Mouse (Mus musculus): ENCODE data around the gene Zcchc24.

Gene Zcchc24

DNA sequence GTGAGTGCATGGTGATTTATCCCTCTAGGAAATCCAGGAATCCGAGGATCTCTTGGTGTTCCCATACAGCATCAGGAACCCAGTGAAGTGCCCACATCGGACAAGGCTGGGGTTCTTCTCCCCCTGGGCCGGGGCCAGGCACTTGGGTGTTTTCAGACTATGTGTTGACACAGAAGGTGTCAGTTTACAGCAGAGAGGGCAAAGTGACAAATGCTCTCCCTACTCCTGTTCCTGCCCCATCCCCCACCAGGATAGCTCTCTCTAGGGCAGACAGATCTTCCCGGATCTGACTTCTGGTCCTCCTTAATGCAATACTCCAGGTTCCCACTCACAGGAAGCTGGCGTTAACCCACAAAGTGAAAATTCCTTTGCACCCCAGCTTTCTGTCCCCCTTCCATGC, 5.3 kb upstream of the Zcchc24 start:
- no peak for DNase-seq

DNA sequence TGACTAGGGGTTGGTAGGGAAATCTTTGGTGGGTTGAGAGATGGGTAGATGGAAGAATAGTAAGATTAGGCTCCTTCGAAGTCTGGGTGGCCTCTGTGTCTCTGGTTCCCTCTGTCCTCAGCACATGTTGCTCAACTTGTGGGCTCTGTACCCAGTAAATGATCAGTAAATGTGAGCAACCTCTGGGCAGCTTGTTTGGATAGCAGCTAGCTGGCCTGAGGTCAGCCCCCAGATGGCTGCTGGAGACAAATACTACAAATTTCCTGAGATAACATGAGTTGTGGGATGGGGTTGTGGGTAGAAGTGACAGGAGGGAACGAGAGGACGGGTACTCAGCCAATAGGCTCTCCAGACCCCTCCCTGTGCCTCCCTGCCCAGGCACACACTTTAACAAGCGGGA, 4.2 kb upstream of the Zcchc24 start:
- no peak for DNase-seq

DNA sequence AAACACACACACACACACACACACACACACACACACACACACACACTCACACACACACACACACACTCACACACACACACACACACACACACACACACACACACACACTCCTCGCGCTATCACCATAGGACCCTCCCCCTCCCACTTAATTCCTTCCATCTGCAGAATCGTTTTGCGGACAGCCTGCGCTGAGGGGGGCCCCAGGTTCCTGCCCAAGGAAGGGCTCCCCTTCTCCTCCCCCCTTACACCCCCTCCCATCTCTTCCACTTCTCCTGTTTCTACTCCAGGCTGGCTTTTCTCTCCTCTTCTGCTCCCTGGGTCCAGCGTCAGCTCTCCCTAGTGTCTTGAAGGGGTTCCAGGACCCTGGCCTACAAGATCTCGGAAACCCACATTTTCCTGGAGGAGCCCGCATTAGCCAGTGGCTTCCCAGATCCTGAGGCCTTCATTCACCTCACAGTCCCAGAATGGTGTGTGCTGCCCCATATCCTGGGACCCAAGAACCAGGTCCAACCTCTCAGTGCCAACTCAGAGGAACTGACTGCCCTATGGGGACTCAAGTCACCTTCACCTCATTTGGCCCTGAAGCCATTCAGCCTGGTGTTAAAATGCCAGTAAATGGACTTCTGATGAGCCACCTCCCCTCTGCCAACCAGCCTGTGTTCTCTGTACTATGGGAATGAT, 927 bp upstream of the Zcchc24 start:
- DNase-seq: no peak

DNA sequence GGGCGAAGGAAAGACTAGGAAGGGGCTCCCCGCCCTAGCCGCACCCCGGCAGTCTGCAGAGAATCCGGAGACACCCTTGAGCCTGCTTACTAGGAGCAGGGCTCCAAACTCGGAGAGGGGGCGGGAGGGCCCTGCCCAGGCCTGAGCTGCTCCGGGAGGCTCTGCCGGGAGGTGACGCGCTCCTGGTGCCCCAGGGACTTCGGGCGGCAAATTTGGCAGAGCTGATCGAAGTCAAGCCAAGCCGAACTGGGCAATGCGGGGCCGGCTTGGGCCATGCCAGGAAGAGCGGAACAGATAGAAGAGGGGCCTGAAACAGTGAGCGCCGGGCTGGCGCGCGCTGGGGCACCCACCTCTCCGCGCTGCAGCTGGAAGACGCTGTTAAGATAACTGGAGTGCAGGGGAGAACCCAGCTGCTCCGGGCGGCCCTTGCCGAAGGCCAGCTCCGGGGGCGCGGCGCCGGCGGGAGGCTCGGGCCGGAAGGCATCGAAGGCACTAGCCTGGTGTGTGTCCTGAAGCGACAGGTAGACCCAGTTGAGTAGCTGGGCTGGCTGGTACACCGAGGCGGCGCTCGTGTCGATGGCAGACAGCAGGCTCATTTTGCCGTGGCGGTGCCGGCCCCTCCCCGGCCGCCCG, 462 bp downstream of the Zcchc24 start:
- DNase-seq: no peak

DNA sequence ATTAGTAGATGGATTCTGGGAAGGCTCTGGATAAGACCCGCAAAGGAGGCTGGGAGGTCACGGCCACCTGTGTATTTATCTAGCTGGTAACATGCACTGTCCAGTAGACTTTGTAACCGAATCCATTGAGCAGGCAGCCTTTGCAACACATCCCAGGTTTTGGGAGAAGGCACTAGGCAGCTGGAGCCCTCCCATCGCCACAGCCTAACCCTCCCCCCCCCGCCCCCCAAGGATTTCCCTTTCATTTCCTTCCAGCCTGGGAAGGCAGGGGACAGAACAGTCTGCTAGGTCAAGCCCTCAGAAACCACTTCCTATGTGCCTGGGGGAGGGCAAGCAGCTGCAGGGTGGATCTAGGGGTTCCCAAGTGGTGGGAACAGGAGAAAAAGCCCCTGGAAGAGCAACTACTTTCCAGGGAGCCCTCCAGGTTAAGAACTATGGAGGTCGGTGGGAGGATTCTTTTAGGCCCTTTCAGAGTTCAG, 1.1 kb downstream of the Zcchc24 start:
- no peak for DNase-seq

DNA sequence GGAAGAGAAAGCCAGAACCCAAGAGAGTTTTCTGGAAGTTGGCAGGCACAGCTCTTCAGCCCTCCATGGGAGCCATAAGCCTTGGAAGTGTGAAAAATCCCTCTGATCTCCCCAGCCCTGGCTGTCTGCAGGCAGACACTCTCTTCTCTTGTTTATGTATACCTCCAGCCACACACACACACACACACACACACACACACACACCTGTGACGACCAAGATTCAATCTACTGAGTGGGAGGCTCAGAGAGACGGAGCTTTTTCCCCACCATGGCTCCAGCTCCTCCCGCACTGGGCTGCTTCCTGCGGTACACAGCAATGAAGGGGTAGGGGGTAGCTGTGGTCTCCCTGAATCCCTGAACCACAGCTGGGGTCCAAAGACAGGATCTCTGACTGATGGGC, 2.4 kb downstream of the Zcchc24 start:
- DNase-seq: no peak

DNA sequence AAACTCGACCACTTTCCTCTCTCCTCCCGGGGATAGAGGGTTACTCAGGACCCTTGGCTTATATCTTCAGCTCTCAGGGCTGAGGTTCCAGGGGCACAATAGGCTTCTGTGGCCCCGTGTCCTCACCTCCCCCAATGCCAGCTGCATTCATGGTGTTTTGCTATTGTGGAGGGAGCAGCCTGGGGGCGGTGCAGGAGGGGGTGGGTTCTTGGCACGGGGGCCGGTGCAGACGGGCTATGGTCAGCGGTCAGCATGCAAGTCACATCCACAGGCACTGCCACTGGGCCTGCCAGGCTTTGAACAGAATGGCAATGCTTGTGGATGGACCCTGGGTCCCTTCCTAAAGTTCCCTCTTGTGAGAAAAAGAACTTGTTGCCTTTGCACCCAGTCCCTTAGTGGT, 2.9 kb downstream of the Zcchc24 start:
- DNase-seq: peak; percentile 89

DNA sequence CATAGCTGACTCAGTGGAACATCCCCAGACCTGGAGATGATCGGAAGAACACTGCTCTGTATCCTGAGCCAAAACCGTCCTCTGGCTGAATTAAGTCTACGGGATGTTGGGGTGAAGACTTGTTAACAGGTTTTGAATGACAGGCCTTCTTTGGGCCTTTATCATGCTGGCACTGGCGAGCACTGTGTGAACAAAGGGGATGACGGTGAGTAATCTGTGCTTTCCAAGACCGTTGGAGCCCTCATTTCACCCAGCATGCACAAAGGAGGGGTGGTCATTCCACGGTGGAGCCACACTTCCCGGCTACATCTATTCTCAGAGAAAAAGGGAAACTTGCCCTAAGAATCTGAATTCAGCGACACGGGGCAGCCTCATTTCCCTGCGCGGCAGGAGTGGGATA, 3.7 kb downstream of the Zcchc24 start:
- DNase-seq: no peak

DNA sequence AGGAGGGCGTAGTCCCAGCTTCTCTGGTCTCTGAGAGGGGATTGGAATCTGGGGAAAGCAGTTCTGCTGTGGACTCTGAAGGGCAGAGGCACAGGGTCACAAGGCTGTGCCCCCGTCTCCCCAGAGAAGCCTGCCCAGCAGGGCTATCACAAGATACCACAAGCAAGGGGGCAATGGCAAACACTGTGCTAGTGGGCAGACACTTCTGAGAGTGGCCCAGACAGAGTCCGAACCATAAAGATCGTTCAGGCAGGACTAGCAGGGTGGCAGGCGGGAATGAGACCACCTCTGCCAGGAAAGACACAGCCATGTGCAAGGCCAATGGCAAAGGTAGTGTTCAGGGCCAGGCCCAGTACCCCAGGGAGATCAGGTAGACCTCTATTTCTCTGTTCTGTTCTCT, 7.7 kb downstream of the Zcchc24 start:
- DNase-seq: no peak

DNA sequence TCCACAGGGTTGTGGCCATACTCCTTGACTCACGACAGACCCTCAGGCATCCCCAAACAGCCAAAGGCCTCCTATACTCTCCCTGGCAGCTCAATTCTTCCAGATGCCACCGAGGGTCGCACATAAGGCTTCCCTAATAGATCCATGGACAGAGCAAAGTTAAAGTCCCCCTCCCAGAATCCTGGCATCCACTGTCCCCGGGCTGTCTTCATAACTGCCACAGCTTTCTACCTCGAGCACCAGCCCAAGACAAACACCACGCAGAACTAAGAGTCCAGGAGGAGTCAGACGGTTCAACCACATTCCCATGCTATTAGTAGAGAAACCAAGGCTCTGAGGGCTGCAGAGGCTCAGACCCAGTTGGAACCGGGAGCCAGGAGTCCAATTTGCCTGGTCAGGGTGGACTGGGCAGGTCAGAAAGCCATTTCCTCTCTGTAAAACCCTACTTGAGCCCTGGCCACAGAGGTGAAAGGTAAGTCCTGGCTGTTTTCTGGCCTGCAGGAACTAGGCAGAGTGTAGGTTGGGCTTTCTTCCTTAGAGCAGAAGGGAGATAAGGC, 8.8 kb downstream of the Zcchc24 start:
- no peak for DNase-seq

DNA sequence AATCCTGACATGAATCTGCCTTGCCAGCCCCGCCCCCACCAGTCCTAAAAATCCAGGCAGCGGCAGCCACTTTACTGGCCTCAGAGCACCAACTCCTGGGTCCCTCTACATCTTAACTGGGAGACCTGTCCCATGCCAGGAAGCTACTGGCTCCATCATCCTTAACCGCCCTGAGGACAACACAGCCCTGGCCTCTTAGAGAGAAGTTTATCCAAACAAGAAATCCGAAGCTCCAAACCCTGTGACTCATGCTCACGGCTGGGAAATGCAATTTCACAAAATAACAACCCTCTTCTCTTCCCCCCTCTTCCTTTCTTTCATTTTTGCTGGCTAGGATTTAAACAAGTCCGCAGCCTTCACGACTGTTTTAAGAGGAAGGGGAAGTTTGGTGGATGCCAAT, 9.3 kb downstream of the Zcchc24 start:
- no peak for DNase-seq

DNA sequence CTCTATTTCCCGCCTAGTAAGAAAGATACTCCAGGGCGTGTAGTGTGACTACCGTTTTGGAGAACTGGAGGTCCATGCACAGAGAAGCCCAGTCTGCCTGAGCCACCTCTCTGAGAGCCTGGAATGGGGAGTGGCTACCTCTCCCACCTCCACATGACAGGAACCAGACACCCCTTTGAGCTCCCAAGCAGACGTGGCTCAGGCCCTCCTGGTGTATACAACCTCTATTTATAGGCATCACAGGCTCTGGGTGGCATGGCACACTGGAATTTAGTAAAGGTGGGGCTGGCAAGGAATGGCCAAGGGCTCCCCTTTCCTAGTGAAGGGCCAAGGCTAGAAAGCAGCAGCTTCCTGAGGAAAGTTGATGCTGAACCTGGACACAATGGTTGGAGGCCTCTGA, 10.9 kb downstream of the Zcchc24 start:
- no peak for DNase-seq

DNA sequence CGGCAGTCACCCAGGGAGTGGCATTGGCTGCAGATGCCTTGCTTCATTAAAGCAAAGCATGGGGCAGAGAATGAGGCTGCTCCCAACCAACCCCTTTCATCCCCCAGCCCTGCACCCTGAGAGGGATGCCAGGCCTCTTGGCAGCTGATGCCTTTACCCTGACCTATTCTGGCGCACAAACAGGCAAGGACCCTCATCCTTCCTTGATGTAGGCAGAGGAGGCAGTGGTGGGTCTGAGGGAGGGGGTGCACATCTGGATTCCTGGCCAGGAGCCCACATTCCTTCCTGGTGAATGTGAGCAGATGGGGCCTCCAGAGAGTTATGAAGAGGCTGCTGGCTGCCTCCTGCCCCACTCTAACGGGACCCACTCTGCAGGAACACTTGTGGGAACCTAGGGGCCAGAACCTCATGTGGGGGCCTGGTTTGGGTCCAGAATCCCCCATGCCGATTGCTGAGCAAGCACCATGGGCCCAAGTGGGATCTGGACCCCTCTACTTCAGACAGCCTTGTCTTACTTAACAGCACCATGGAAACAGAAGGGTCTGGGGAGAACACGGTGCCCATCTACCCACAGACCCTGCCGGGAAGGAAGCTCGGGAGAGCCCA, 12.4 kb downstream of the Zcchc24 start:
- no peak for DNase-seq

DNA sequence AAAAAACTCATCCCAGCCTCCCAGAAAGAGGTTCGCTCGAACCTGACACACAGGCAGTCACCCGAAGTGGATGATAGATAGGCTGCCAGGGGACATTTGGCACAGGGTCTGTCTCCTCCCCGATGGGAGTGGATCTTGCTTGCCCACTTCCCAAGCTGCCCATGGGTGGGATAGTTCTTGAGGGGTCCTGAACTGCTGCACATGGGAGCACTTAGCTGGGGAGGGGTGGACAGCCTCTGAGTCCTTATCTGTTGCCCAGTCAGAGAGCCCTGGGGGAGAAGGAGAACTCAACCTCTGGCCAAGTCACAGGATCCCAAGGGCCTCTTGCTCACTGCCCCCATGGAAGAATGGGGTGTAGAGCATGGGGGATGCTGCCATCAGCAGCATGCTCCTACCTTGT, 13.3 kb downstream of the Zcchc24 start:
- no peak for DNase-seq

DNA sequence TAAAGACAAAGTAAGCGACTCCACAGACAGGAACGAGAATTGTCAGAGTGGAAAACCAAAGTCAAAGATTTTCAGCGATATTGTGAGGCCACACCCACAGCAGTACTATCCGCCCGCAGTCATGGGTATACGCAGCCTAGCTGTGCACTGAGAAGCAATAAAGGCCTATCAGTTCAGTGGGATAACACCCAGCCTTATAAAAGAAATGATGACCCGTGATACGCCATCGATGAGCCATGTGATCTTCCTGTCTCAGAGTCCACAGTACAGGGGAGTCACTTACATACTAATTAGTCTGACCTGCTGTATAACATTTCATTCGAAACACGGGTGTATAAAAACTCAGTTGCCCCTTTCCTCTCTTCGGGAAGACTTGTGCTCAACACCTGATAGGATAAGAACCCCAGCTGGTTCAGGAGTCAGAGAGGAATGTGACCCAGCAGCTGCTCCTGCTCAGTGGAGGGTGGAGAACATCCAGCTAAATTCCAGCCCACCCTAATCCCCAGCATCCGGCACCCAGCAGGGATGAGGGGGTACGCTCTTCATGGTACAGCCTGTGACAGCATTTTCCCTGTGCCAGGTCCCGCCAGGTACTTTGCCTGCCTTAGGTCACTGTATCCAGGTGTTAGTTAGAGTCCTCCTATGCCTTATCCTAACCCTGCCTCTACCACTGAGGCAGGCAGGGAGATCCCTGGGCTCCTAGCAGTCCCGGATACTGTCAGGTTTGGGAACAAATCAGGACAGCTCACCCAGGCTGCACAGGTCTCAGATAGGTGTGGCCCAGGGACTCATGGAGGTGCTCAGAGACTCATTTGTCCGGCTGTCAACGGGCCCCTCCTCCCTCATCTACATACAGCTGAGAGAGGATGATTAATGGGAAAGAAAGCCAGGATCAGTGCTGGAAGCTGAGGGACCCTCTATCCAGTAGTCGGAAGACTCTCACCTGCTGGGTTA, 14.0 kb downstream of the Zcchc24 start:
- no peak for DNase-seq

DNA sequence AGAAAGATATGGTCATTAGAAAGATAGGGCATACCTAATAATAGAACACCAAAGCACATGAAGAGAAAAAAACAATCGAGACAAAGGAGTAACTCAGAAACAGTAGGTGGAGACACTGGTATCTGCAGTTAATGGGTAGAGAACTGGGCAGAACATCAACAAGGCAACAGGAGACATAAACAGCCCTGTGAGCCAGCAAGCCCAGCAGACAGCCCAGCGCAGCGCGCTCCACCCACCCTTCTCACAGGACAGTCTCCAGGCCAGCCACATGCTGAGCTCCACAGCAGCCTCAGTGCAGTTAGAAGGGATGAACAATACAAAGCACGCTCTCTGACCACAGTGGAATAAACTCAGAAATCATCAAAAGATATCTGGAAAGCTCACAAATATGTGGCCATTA, 15.8 kb downstream of the Zcchc24 start:
- peak; percentile 75 for DNase-seq

DNA sequence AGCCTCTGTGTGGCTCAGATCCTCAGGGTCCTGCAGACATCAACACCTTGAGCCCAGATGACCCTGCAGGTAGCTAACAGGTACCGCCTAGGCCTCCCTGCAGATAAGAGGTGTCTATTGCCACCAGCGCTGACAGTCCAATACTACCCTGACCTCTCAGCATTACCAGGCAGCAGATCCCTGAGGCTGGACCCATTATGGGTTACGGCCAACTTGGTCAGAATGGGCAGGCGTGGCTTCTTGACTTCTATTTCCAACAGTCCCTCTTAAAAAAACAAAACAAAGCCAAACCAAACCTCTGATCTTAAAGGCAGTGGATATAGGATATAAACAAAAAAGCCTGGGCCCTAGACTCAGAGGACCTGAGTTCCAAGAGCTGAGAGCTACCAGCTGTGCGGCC, 17.8 kb downstream of the Zcchc24 start:
- DNase-seq: no peak

DNA sequence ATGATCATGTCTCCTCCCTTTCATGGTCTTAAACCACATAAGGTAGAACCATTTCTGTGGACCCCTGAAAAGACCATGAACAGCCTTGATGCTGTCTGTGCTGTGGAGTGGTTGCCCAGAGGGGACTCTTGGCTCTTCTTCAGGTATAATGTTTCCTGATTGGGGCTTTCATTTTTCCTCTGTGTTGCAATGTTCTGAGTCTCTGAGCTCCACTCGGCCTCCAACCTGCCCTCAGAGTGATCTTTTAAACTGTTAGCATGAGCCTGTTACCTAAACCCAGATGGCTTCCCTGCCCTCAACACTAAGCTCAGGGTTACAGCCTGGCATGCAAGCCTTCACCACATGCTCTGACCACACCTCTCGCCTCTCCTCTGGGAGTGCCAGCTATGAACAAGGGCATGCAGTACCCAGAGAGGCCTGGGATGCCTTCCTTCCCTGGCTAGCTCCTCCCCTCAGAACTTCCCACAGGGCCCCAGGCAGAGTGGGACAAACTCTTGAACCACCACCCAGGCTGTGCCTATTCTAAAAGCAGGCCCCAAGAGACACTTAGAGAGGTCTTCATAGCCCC, 18.3 kb downstream of the Zcchc24 start:
- no peak for DNase-seq

DNA sequence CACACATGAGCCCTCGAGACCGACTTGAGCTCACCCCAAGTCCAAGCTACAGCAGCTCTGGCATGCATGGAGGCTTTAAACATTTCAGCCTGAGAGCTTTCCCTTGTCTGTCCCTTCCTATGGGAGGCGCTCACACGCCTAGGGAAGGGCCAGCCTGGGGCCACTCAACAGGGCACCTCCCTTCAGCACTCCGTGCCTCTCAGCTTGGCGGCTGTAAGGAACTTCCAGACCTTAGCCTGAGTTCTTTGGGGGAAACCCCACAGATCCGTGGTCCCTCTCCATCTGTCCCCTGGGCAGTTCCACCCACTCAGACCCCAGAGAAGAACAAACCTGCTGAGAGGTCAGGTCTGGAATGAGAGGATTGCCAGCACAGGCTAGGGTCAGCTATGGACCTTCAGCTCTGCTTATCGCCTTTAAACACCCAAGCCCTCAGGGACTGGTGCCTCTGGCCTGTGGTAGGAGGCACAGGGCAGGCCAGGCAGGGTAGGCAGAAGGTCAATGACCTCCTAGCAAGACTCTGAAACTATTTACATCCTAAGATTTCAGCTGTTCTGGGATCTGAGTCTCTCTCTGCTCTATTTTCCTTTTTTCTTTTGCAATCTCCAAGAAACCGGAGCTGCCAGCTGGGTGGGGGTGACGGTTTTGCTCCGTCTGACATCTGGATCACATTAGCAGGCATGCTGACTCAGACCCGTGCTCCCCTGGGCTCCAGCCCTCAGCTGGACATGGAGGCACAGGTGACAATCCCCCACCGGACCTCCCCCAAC, 19.5 kb downstream of the Zcchc24 start:
- no peak for DNase-seq

DNA sequence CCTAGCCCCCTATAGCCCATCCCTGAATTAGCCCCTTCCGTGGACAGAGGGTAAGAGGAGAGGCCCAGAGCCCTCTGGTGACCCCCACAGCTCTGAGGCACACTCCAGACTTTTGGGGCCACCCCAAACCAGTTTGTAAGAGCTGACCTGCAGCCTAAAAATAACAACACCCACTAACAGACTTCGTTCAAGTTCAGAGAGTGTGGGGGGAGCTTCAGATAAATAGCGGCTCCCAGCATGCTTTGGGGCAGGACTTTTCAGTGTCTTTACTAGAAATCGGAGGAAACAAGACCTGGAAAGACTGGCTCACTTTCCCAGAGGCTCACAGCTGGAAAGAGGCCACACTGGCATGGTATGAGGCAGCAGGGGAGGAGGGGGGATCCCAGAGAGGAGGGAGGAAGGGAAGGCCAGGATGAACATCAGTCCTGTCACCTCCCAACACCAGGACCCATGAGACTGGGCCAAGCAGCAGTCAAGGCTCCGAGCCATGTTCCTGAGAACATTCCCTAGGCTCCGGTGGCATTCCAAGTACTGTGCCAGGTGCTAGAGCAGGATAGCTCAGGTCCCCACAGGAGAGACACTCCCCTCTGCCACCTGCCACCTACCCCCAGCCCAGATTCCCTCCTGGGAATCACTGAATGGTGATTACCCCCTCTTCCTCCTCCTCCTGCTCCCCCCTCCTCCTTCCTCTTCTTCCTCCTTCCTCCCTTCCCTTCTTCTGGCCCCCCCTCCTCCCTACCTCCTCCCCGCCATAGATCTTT, 20.7 kb downstream of the Zcchc24 start:
- no peak for DNase-seq
